Mouse (Mus musculus): ENCODE data around the gene Gm17018. TPM values are rescaled to one million over a fixed set of nuclear protein-coding genes. Genes with fewer than 3 reads are reported as not detected.

The Gm17018 gene
- polyA plus RNA-seq, 1 experiment from 2014 or later = 73.4 TPM

DNA sequence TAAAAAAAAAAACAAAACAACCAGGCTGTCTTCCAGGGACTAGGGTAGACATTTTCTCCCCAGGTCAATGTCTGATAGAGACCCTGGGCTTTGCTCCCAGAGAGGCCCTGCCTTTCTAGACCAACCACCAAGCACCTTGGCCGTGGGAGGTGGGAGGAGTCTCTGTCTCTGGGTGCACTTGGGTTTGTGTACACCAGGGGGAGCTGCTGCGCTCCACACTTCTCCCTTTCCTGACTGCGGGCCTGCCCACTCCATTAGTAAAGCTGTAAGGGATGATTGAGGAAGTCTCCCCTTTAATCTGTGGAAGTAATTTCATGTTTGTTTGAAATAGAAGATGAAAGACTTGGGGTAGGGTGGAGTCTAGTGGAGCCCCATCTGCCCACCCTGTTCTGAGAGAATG is 20.8 kb downstream of the Gm17018 start:
- no peak for ATAC-seq (ENCODE audit: low FRiP score)
- Histone ChIP-seq H3K27ac (no peak overlapping the region), H3K4me2 (no peak overlapping the region), H3K27me3 (peaks cover 68% of the 10 kb centered on the region), H3K36me3 (peaks cover 48% of the 10 kb centered on the region), H3K4me1 (replicated peaks) (peaks cover 27% of the 10 kb centered on the region), H3K9ac (no peak overlapping the region), H3K4me3 (no peak overlapping the region), H3K9me3 (no peaks in the 10 kb centered on the region)
- WGBS = 80% methylated on average over 3 of the region's 3 CpGs

DNA sequence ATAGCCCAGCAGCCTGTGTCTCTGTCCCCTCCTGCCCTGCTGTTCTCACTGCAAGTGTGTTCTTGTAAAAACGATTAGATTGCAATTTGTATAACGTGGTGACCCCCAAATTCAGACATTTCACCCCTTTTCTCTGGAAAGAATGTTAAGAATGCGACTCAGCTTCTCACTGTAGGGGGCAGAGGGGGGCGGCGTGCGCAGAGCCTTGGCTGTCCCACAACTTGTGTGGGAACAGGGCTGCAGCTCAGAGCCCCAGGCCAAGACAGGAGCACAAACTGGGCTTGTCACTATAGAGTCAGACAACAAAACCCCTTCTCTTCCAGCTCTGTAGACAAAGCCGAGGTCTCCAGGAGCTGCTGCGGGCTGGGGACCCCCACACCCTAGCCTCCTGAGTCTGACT is 21.7 kb downstream of the Gm17018 start:
- WGBS = 10% methylated on average over 8 of the region's 8 CpGs
- H3K9ac ChIP-seq = no peak overlapping the region
- no peak for ATAC-seq (ENCODE audit: low FRiP score)

DNA sequence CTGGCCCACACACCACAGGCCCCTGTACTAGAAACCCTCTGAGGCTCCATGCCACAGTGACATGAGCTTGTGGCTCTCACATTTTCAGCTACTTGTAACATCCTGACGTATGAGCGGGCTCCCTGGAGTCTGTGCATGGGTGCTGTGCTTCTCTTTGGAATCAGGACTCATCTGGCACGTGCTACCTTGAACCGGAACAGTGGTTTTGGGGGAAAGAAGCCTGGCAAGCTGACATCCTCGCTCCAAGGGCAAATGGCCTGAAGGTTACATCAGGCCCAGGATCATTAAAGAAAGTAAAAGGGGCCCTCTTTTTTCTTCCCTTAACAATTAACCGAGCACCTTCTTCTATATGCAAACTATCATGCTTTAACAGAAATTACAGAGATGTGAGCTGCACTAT is 22.7 kb downstream of the Gm17018 start:
- peaks cover 66% of the 10 kb centered on the region for H3K27me3 ChIP-seq

More for the DNA sequence above, 21.7 kb downstream of the Gm17018 start:
- no peak overlapping the region for H3K4me2 ChIP-seq
- no peaks in the 10 kb centered on the region for H3K9me3 ChIP-seq
- no peak overlapping the region for H3K4me3 ChIP-seq
- H3K27ac ChIP-seq = peak overlapping the region; percentile 35; the same call in 1 of the 2 replicates
- H3K36me3 ChIP-seq = peaks cover 39% of the 10 kb centered on the region
- H3K4me1 ChIP-seq (replicated peaks) = peaks cover 23% of the 10 kb centered on the region
- H3K27me3 ChIP-seq = peaks cover 67% of the 10 kb centered on the region

DNA sequence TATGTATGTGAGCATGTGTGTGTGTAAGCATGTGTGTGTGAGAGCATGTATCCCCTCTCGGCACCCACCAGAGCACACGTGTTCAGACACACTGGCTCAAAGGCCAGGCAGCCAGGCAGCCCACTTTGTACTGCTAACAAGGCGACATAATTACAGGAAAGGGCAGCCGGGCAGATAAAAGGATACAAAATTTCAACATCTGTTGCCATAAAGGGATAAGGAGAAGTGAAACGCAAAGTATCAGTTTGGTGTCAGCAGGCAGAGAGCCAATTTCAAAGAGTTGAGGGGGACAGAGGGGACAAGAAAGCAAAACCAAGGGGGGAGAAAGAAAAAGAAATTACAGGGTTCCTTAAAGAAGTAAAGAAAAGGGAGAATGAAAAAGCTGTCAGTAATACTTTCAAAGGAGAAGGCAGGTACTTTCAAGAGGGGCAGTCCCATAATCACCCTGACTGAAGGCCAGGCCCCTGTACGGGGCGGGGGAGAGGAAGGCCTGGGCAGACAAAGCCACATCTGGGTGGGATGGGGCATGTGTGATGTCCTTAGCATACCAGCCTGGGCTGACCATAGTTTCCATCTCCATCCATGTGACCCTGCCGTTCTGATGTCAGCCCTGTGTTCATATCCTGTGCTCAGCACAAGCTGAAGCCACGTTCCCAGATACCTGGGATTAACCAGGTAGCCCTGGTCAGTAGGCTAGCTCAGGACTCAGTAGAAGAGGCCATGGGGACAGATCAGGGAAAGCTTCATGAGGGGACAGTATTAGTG is 24.6 kb downstream of the Gm17018 start:
- peaks cover 16% of the 10 kb centered on the region for H3K4me1 ChIP-seq (replicated peaks)
- H3K9ac ChIP-seq = no peak overlapping the region
- peaks cover 64% of the 10 kb centered on the region for H3K27me3 ChIP-seq
- 87% methylated on average over 9 of the region's 9 CpGs for WGBS
- no peaks in the 10 kb centered on the region for H3K9me3 ChIP-seq
- no peak overlapping the region for H3K27ac ChIP-seq
- no peak overlapping the region for H3K4me2 ChIP-seq
- ATAC-seq (ENCODE audit: low FRiP score) = no peak
- no peak overlapping the region for H3K4me3 ChIP-seq
- peaks cover 15% of the 10 kb centered on the region for H3K36me3 ChIP-seq

More for the DNA sequence above, 22.7 kb downstream of the Gm17018 start:
- Histone ChIP-seq H3K4me1 (replicated peaks) (peaks cover 23% of the 10 kb centered on the region), H3K4me2 (no peak overlapping the region), H3K4me3 (no peak overlapping the region), H3K27ac (no peak overlapping the region), H3K9me3 (no peaks in the 10 kb centered on the region), H3K36me3 (peaks cover 32% of the 10 kb centered on the region), H3K9ac (no peak overlapping the region)
- 84% methylated on average over 6 of the region's 6 CpGs for WGBS
- ATAC-seq (ENCODE audit: low FRiP score) = no peak

DNA sequence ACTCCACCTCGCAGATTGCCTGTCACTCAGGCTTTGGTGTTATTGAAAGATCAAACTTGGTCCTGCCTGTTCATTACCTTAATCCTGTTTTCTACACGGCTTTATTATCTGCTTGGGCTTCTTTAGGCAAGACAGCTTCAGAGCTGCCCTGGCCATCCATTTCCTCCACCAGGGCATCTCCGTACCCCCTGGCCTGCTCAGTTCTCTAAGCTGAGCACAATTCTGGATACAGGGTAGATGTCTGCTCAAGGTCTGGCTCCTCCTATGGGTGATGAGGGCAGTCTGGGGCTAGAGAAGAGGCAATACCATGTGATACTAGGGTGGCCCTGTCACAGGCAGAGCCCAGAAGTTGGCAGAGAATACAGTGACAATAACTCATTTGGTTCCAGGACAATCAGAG is 26.4 kb downstream of the Gm17018 start:
- WGBS = 78% methylated on average over 3 of the region's 3 CpGs
- Histone ChIP-seq H3K4me2 (no peak overlapping the region), H3K9me3 (no peaks in the 10 kb centered on the region), H3K27me3 (peaks cover 67% of the 10 kb centered on the region), H3K4me3 (no peak overlapping the region), H3K4me1 (replicated peaks) (peaks cover 9% of the 10 kb centered on the region), H3K36me3 (peaks cover 10% of the 10 kb centered on the region; the same call in 1 of the 2 replicates), H3K27ac (no peak overlapping the region), H3K9ac (no peak overlapping the region)
- no peak for ATAC-seq (ENCODE audit: low FRiP score)

DNA sequence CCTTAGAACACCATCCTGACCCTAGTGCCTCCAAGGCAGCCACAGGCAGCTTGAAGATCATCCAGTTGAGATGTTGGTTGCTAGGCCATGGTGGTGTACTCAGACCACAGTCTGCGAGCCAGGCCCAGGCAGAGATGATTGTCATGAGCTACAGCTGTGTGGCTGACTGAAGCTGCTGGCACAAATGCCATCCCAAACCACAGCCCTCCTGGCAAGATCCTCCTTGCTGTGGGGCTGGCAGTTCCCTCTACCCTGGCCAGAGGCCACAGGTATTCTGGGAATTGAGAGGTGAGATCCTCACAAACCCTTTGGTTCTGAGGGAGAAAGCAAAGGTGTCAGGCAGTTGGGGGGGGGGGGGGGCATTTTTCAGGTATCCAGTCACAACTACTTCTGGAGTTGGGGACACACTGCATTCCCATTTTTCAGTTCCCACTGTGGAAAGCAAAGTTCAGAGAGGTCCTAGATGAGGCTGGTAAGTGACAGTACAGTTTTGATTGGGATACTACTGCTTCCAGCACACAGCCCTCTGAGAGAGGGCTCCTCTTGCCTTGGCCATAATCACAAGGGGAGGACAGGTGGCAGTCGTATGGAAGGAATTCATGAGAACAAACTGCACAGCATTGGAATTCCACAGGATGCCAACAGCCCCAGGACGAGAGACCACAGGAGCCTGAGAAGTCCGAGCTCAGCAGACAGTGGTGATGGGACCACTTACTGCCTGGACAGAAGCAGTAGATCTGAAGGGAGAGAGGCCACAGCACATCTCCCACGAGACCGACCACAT is 27.3 kb downstream of the Gm17018 start:
- no peak overlapping the region for H3K9ac ChIP-seq
- peaks cover 68% of the 10 kb centered on the region for H3K27me3 ChIP-seq
- H3K4me2 ChIP-seq = no peak overlapping the region
- H3K36me3 ChIP-seq = peaks cover 10% of the 10 kb centered on the region; the same call in 1 of the 2 replicates
- no peak overlapping the region for H3K27ac ChIP-seq
- peaks cover under 1% of the 10 kb centered on the region; the same call in 1 of the 2 replicates for H3K4me1 ChIP-seq (replicated peaks)
- no peak overlapping the region for H3K4me3 ChIP-seq
- WGBS = 88% methylated on average over 6 of the region's 6 CpGs
- ATAC-seq (ENCODE audit: low FRiP score) = no peak
- no peaks in the 10 kb centered on the region for H3K9me3 ChIP-seq

DNA sequence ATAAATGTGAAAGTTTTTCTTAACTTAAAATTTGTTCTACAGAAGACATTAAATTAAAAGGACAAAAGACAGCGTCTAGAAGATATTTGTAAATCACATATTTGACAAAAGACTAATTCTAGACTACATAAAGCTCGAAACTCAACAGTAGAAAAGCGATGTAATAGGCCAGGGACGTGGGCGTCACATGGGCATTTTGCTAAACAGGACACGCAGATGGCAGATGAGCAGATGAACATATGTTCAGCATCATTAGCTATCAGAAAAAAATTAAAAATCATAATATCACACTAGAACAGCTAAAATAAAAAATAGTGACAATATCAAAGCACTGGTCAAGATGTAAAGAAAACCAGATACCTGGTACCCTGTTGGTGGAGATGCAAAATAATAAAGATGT is 29.3 kb downstream of the Gm17018 start:
- Histone ChIP-seq H3K9me3 (no peaks in the 10 kb centered on the region), H3K4me2 (no peak overlapping the region), H3K27me3 (peaks cover 76% of the 10 kb centered on the region), H3K4me3 (no peak overlapping the region), H3K27ac (no peak overlapping the region), H3K4me1 (replicated peaks) (no peaks in the 10 kb centered on the region), H3K36me3 (peaks cover 7% of the 10 kb centered on the region; the same call in 1 of the 2 replicates), H3K9ac (no peak overlapping the region)
- 88% methylated on average over 6 of the region's 6 CpGs for WGBS
- ATAC-seq (ENCODE audit: low FRiP score) = no peak

DNA sequence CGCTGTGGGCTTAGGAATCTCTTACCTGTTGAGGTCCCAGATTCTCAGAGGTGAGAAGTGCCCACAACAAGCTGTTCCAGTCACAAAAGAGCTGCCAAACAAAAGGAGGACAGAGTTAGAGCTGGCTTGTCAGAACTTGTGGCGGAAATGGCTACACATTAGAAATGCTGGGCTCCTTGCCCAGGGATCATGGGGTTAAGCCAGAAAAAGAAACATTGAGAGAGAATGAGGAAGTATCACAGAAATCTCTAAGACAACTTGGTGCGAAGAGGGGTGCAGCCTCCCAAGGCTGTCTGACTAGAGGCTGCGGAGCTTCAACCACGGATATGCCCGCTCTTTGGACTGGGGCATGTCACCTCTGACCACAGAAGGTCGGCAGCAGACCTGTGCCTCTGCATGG is 31.3 kb downstream of the Gm17018 start:
- Histone ChIP-seq H3K27me3 (peaks cover 72% of the 10 kb centered on the region), H3K27ac (no peak overlapping the region), H3K9me3 (no peaks in the 10 kb centered on the region), H3K4me1 (replicated peaks) (peaks cover 14% of the 10 kb centered on the region), H3K36me3 (peaks cover 7% of the 10 kb centered on the region; the same call in 1 of the 2 replicates), H3K9ac (no peak overlapping the region), H3K4me3 (no peak overlapping the region), H3K4me2 (no peak overlapping the region)
- no peak for ATAC-seq (ENCODE audit: low FRiP score)
- 88% methylated on average over 7 of the region's 7 CpGs for WGBS

DNA sequence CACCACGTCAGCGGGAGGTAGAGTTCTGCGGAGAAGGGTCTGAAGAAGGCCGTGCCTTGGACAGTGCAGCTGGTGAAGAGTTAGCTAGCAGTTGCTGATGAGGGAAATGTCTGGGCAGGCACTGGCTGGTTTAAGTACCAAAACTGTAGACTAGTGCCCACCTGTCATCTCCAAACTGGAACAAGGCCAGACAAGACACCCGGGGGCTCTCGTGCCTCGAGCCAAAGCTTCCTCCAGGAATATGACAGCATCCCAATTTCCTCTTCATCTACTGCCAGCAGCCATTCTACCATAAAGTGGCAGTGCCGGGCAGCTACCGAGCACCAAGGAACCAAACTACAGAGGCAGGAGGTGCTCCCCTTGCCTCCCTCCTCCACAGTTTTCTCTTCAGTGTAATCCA is 32.5 kb downstream of the Gm17018 start:
- ATAC-seq (ENCODE audit: low FRiP score) = no peak

DNA sequence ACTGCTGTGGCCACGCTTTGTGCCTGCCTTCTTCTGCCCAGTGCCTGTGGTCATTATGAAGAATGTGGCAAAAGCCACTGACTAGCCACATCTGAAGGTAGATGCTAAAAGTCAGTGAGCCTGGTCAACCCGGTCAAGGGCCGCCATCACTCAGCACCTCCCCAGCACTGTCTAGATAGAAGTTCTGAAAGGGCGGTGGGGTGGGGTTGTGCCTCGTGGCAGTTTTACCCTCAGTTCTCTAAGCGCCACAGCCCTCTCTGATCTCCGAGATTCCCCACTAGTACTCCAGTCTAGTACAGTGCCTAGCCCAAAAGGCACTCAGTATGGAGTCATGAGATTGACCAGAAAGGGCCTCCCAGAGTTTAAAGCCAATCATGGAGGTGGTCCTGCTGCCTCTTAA is 33.7 kb downstream of the Gm17018 start:
- Histone ChIP-seq H3K4me1 (replicated peaks) (peaks cover 16% of the 10 kb centered on the region), H3K9me3 (no peaks in the 10 kb centered on the region), H3K27me3 (peaks cover 74% of the 10 kb centered on the region), H3K27ac (no peak overlapping the region), H3K4me3 (no peak overlapping the region), H3K9ac (no peak overlapping the region), H3K4me2 (no peak overlapping the region), H3K36me3 (peaks cover 5% of the 10 kb centered on the region; the same call in 1 of the 2 replicates)
- 95% methylated on average over 7 of the region's 7 CpGs for WGBS
- no peak for ATAC-seq (ENCODE audit: low FRiP score)

More for the DNA sequence above, 32.5 kb downstream of the Gm17018 start:
- WGBS = 89% methylated on average over 9 of the region's 9 CpGs
- Histone ChIP-seq H3K27ac (no peak overlapping the region), H3K36me3 (peaks cover 6% of the 10 kb centered on the region; the same call in 1 of the 2 replicates), H3K4me2 (no peak overlapping the region), H3K4me1 (replicated peaks) (peaks cover 16% of the 10 kb centered on the region), H3K4me3 (no peak overlapping the region), H3K27me3 (peaks cover 72% of the 10 kb centered on the region), H3K9me3 (no peaks in the 10 kb centered on the region), H3K9ac (no peak overlapping the region)

DNA sequence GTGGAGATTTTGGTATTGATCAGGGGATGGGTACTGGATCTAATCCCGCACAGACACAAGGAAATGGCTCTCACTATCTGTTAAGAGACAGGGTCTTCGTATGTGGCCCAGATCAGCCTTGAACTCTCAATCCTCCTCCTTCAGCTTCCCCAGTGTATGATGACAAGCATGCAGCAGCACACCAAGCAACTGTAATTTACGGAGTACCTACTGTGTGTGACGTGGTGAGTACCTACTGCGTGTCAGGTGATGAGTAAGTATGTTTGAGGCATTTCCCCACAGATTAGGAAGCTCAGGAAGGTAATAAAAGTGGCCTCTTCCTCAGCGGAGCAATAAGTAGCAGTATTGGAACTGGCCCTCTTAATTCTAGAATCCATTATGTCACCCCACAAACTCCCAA is 35.1 kb downstream of the Gm17018 start:
- WGBS = 91% methylated on average over 6 of the region's 6 CpGs
- Histone ChIP-seq H3K36me3 (peaks cover 10% of the 10 kb centered on the region), H3K27ac (no peak overlapping the region), H3K27me3 (peaks cover 85% of the 10 kb centered on the region), H3K4me3 (no peak overlapping the region), H3K9me3 (no peaks in the 10 kb centered on the region), H3K9ac (no peak overlapping the region), H3K4me2 (no peak overlapping the region), H3K4me1 (replicated peaks) (peaks cover 16% of the 10 kb centered on the region)
- ATAC-seq (ENCODE audit: low FRiP score) = no peak

DNA sequence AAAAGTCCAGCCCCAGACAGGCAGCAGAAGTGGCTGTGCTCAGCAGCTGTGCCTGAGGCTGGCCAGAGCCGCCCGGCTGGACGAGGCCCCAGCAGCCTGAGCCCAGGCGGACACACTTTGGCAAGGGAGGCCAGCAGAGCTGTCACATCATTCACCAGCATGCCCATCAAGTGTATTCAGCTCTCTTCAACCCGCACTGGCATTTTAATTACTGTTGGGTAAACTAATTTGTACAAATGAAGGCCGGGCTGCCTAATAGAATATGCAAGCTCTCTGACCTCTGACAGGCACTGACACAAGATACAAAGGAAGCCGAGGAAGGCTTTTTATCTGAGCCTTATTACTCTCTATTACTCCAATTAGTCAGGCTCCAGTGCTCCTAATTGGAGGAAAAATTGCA is 35.6 kb downstream of the Gm17018 start:
- H3K4me2 ChIP-seq = no peak overlapping the region
- H3K36me3 ChIP-seq = peaks cover 10% of the 10 kb centered on the region
- peaks cover 16% of the 10 kb centered on the region for H3K4me1 ChIP-seq (replicated peaks)
- ATAC-seq (ENCODE audit: low FRiP score) = peak; percentile 80
- no peaks in the 10 kb centered on the region for H3K9me3 ChIP-seq
- H3K27me3 ChIP-seq = peaks cover 90% of the 10 kb centered on the region
- no peak overlapping the region for H3K4me3 ChIP-seq
- 13% methylated on average over 7 of the region's 7 CpGs for WGBS
- no peak overlapping the region for H3K9ac ChIP-seq
- H3K27ac ChIP-seq = no peak overlapping the region

Data from hindbrain, embryonic 13.5 days (tissue).